Mouse (Mus musculus) limb, embryonic 13.5 days (tissue): Measurements from ENCODE around the gene Prkcq. TPM values are rescaled to one million over a fixed set of nuclear protein-coding genes. Genes with fewer than 3 reads are reported as not detected.

Experiments used
- ATAC-seq: fragments of 200-750 bp; cut with Nextera tagmentation; 2 replicates; pipeline ENCODE4 v1.8.0; 2017; ENCODE audit warnings: low read depth, moderate number of reproducible peaks, moderate TSS enrichment; ENCODE audit not compliant: low FRiP score
- H3K27ac ChIP-seq: fragments of 300-500 bp; sonication (generic); 2 replicates; pipeline ENCODE4 v1.5.1; 2015; ENCODE audit warnings: inconsistent platforms, mild to moderate bottlenecking, moderate library complexity
- H3K27me3 ChIP-seq: fragments of 300-500 bp; sonication (generic); 2 replicates; pipeline ENCODE4 v1.6.1; 2015; ENCODE audit warnings: mild to moderate bottlenecking, inconsistent platforms
- H3K36me3 ChIP-seq: fragments of 300-500 bp; sonication (generic); 2 replicates; pipeline ENCODE4 v1.6.1; 2015; ENCODE audit warnings: inconsistent platforms, mild to moderate bottlenecking, moderate library complexity
- H3K4me1 ChIP-seq: fragments of 300-500 bp; sonication (generic); 2 replicates; pipeline ENCODE4 v1.6.1; 2015; ENCODE audit warnings: inconsistent platforms
- H3K4me2 ChIP-seq: fragments of 300-500 bp; sonication (generic); replicated peaks from 2 replicates; pipeline ENCODE4 v1.6.1; 2015; ENCODE audit warnings: inconsistent platforms, mild to moderate bottlenecking, moderate library complexity
- H3K4me3 ChIP-seq: fragments of 300-500 bp; sonication (generic); 2 replicates; pipeline ENCODE4 v1.5.1; 2015; ENCODE audit warnings: moderate library complexity, mild to moderate bottlenecking, inconsistent platforms
- H3K9ac ChIP-seq: fragments of 300-500 bp; sonication (generic); 2 replicates; pipeline ENCODE4 v1.6.1; 2015; ENCODE audit warnings: mild to moderate bottlenecking, inconsistent platforms
- H3K9me3 ChIP-seq: fragments of 300-500 bp; sonication (generic); 2 replicates; pipeline ENCODE4 v1.6.1; 2016; ENCODE audit warnings: inconsistent platforms
- WGBS: fragments of 180-500 bp; shearing (Covaris S2); methylation state at CpG from one replicate; pipeline ENCODE4 v1.1.7; 2015; 5-methylcytosine and 5-hydroxymethylcytosine counted together
- polyA plus RNA-seq: library from polyadenylated mRNA; unstranded; fragments of >200 nt; fragmentation: Nextera tagmentation; extraction: Ambion mirVana; gene quantifications from 2 replicates; pipeline ENCODE4 v1.2.1, GENCODE M21; 2015

Gene Prkcq
- polyA plus RNA-seq, 1 experiment from 2014 or later, result 2.1 TPM

DNA sequence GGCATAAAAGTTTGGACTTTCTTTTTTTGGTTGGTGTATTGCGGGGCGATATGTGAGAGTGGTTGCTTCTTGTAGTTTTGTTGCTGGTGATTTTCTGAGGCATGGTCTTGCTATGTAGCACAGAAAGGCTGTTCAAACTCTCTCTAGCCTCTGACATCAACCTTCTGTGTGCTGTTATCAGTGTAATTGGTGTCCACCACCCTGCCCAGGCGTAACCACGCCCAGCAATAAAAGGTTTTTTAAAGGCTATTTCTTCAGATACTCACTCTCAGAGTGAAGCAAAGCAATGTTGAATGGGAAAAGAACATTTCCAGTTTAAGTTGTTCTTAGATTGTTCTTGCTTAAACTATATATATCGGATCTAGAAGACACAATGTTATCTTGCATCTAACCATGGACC, 60.1 kb downstream of the Prkcq start:
- Histone ChIP-seq H3K9ac (no peak overlapping the region), H3K9me3 (no peaks in the 10 kb centered on the region), H3K36me3 (no peaks in the 10 kb centered on the region), H3K4me1 (no peaks in the 10 kb centered on the region), H3K4me2 (no peak overlapping the region), H3K27me3 (no peaks in the 10 kb centered on the region), H3K27ac (no peak overlapping the region), H3K4me3 (no peak overlapping the region)
- WGBS, result 89% methylated on average over 5 of the region's 5 CpGs
- ATAC-seq, result no peak

GRCm38 (mm10) chr2:11238254-11238653, 66.3 kb downstream of the Prkcq start:
- Histone ChIP-seq H3K4me2 (no peak overlapping the region), H3K36me3 (no peaks in the 10 kb centered on the region), H3K4me1 (no peaks in the 10 kb centered on the region), H3K4me3 (no peak overlapping the region), H3K9me3 (no peaks in the 10 kb centered on the region), H3K27me3 (no peaks in the 10 kb centered on the region), H3K9ac (no peak overlapping the region), H3K27ac (no peak overlapping the region)
- ATAC-seq, result no peak
- 85% methylated on average over 4 of the region's 4 CpGs for WGBS

DNA sequence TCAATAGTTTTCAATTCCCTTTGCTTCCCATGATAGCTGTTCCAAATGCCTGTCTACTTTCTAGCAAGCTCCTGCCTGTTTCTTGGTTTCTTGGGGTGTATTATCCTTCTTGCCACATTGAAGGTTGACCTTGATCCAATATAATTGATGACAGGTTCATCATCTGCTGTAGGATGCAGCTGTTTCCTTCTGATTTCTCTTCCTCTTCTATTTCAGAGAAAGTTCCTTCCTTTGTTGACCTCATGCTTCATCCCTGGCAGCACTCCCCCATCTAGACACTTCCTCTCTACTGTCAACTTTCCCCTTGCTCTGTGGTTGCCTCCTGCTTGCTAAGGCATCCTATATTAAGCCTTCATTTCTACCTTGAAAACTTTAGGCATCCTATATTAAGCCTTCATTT, 67.6 kb downstream of the Prkcq start:
- Histone ChIP-seq H3K4me3 (no peak overlapping the region), H3K4me1 (no peaks in the 10 kb centered on the region), H3K9me3 (no peaks in the 10 kb centered on the region), H3K27me3 (no peaks in the 10 kb centered on the region), H3K36me3 (no peaks in the 10 kb centered on the region), H3K4me2 (no peak overlapping the region), H3K27ac (no peak overlapping the region), H3K9ac (no peak overlapping the region)
- no peak for ATAC-seq

DNA sequence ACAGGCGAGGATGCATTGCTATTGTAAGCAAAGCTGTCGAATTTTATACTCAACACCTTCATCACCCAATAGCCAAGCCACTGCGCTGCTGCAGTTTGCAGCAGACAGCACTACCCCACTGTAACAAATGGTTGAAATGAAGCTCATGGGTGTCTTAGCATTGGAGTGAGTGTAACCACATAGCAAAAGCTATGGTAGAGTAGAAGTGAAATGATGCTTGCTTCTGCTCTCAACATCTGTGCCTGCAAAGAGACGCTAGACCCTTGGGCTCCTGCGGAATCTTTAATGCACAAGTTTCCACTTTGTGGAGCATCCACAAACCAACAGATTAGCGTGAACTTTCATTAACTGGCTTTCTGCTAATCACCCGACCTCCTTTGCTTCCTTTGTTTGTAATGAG, 74.0 kb downstream of the Prkcq start:
- Histone ChIP-seq H3K27ac (no peak overlapping the region), H3K27me3 (no peaks in the 10 kb centered on the region), H3K4me2 (no peak overlapping the region), H3K36me3 (no peaks in the 10 kb centered on the region), H3K4me1 (no peaks in the 10 kb centered on the region), H3K4me3 (no peak overlapping the region), H3K9ac (no peak overlapping the region), H3K9me3 (no peaks in the 10 kb centered on the region)
- WGBS, result 78% methylated on average over 7 of the region's 7 CpGs
- ATAC-seq, result no peak

DNA sequence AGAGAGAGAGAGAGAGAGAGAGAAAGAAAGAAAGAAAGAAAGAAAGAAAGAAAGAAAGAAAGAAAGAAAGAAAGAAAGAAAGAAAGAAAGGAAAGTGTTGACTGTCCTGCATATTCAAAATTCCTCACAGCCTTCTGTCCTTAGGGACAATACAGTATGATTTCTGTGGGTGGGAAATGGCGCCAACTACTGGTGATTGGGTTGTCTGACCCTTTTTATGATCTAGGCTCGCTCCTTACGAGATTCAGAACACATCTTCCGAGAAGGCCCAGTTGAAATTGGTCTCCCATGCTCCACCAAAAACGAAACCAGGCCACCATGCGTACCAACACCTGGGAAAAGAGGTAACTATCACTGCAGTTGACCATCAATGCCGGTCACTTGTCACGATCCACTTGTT, 82.0 kb downstream of the Prkcq start:
- H3K4me2 ChIP-seq, result no peak overlapping the region
- H3K4me3 ChIP-seq, result no peak overlapping the region
- no peaks in the 10 kb centered on the region for H3K4me1 ChIP-seq
- WGBS, result 61% methylated on average over 8 of the region's 8 CpGs
- no peaks in the 10 kb centered on the region for H3K27me3 ChIP-seq
- H3K27ac ChIP-seq, result no peak overlapping the region
- ATAC-seq, result no peak
- no peaks in the 10 kb centered on the region for H3K36me3 ChIP-seq
- no peaks in the 10 kb centered on the region for H3K9me3 ChIP-seq
- H3K9ac ChIP-seq, result no peak overlapping the region

DNA sequence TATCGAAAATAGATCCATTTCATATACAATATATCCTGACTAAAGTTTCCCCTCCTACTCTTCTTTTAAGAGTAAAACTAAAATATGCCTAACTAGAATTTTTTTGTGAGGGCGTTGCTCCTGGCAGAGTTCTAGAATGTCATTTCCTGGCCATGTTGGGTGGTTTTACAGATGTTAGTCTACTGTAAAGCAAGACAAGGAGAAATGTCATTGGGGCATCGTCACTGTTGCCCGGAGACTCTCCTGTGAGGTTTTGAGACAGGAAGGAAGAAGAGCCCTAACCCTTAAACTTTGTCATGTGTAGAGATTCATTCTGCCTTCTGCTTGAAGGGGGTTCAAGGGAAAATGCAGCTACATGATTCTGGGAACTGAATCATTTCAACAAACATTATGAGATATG, 82.5 kb downstream of the Prkcq start:
- no peak overlapping the region for H3K4me3 ChIP-seq
- no peak for ATAC-seq
- H3K36me3 ChIP-seq, result no peaks in the 10 kb centered on the region
- WGBS, result 85% methylated on average over 4 of the region's 4 CpGs
- H3K9me3 ChIP-seq, result no peaks in the 10 kb centered on the region
- H3K4me1 ChIP-seq, result no peaks in the 10 kb centered on the region
- H3K27ac ChIP-seq, result no peak overlapping the region
- no peaks in the 10 kb centered on the region for H3K27me3 ChIP-seq
- H3K4me2 ChIP-seq, result no peak overlapping the region
- H3K9ac ChIP-seq, result no peak overlapping the region

- WGBS, result 78% methylated on average over 6 of the region's 6 CpGs
Observed at GRCm38 (mm10) chr2:11257260-11257850, 85.4 kb downstream of the Prkcq start.

DNA sequence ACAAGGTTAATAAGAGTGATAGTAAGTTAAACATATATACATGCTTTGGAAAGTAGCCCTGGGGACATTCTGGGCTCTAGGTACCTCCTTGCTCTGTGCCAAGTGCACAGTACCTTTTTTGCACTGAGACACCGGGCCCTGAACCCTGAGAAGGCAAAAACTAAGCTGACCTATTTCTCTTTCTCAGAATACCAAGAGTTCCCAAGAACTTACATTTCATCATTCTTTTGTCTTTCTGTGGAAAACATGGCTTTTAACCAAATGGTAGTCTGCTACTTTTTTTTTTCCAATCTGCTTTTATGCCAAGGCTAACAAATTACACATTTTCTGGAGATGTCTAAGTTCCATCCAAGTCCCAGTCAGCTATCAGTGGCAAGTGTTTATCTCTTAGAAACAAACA, 86.3 kb downstream of the Prkcq start:
- H3K9ac ChIP-seq, result no peak overlapping the region
- no peak overlapping the region for H3K4me2 ChIP-seq
- WGBS, result 95% methylated on average over 1 of the region's 1 CpGs
- no peaks in the 10 kb centered on the region for H3K4me1 ChIP-seq
- no peak for ATAC-seq
- no peak overlapping the region for H3K4me3 ChIP-seq
- H3K9me3 ChIP-seq, result no peaks in the 10 kb centered on the region
- H3K27me3 ChIP-seq, result no peaks in the 10 kb centered on the region
- H3K36me3 ChIP-seq, result no peaks in the 10 kb centered on the region
- H3K27ac ChIP-seq, result no peak overlapping the region

More at GRCm38 (mm10) chr2:11257260-11257850, 85.4 kb downstream of the Prkcq start:
- no peaks in the 10 kb centered on the region for H3K4me1 ChIP-seq
- H3K4me3 ChIP-seq, result no peak overlapping the region
- no peak overlapping the region for H3K4me2 ChIP-seq
- H3K9ac ChIP-seq, result no peak overlapping the region
- H3K36me3 ChIP-seq, result no peaks in the 10 kb centered on the region
- no peak overlapping the region for H3K27ac ChIP-seq
- H3K9me3 ChIP-seq, result no peaks in the 10 kb centered on the region
- no peaks in the 10 kb centered on the region for H3K27me3 ChIP-seq
- no peak for ATAC-seq

- no peak overlapping the region for H3K4me2 ChIP-seq
- no peak for ATAC-seq
- H3K36me3 ChIP-seq, result no peaks in the 10 kb centered on the region
- no peak overlapping the region for H3K9ac ChIP-seq
- H3K4me3 ChIP-seq, result no peak overlapping the region
- no peaks in the 10 kb centered on the region for H3K4me1 ChIP-seq
- no peak overlapping the region for H3K27ac ChIP-seq
- no peaks in the 10 kb centered on the region for H3K9me3 ChIP-seq
- WGBS, result 88% methylated on average over 5 of the region's 5 CpGs
- no peaks in the 10 kb centered on the region for H3K27me3 ChIP-seq
Observed at GRCm38 (mm10) chr2:11259361-11259760, 87.5 kb downstream of the Prkcq start.

DNA sequence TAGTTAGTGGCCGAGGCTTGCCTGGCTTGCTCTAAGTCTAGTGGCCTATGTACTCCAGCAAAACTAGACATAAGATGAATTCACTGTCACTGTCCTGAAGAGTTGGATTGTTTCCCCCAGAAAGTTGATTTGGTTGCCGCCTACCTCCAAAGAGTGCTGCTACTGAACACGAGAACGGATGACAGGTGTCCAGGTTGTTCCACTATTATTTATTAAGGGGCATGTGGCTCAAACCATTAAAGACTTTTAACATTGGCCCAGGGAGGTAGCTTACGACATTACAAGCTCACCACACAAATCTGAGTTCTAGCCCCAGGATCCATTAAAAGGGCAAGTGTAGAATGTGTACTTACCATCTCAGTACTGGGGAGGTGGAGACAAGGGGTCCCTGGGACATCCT, 92.9 kb downstream of the Prkcq start:
- Histone ChIP-seq H3K4me2 (no peak overlapping the region), H3K9me3 (no peaks in the 10 kb centered on the region)
- 75% methylated on average over 5 of the region's 5 CpGs for whole genome bisulfite sequencing

GRCm38 (mm10) chr2:11265455-11265854, 93.5 kb downstream of the Prkcq start:
- no peak for ATAC-seq
- H3K4me3 ChIP-seq, result no peak overlapping the region
- H3K4me1 ChIP-seq, result no peaks in the 10 kb centered on the region
- no peak overlapping the region for H3K4me2 ChIP-seq
- WGBS, result 50% methylated on average over 9 of the region's 9 CpGs
- H3K36me3 ChIP-seq, result no peaks in the 10 kb centered on the region
- no peaks in the 10 kb centered on the region for H3K9me3 ChIP-seq
- H3K27me3 ChIP-seq, result no peaks in the 10 kb centered on the region
- H3K9ac ChIP-seq, result no peak overlapping the region
- H3K27ac ChIP-seq, result no peak overlapping the region

More for the DNA sequence above, 92.9 kb downstream of the Prkcq start:
- Histone ChIP-seq H3K9ac (no peak overlapping the region), H3K4me1 (no peaks in the 10 kb centered on the region), H3K4me3 (no peak overlapping the region), H3K27ac (no peak overlapping the region), H3K27me3 (no peaks in the 10 kb centered on the region), H3K36me3 (no peaks in the 10 kb centered on the region)
- ATAC-seq, result no peak

- Histone ChIP-seq H3K27me3 (no peaks in the 10 kb centered on the region), H3K4me1 (no peaks in the 10 kb centered on the region), H3K9me3 (no peaks in the 10 kb centered on the region), H3K4me2 (no peak overlapping the region), H3K27ac (no peak overlapping the region), H3K9ac (no peak overlapping the region), H3K4me3 (no peak overlapping the region), H3K36me3 (no peaks in the 10 kb centered on the region)
- 66% methylated on average over 5 of the region's 5 CpGs for WGBS
- ATAC-seq, result no peak
Observed at GRCm38 (mm10) chr2:11266294-11266693, 94.4 kb downstream of the Prkcq start.

DNA sequence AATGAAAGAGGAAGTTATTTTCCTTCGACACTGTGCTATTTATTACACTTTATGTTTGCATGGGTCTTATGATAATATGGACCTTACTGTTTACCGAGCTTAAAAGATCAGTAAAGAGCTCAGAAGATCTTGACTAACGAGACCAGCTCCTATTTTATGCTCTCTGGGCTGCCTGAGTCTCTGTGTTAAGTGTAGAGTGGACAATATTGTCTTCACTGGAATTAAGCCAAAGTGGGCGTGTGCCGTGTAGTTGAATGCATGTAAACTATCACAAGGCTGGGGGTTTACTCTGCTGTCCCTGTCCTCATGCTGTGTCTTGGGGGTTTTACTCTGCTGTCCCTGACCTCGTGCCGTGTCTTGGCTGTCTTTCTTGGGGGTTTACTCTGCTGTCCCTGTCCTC, 107.1 kb downstream of the Prkcq start:
- H3K27ac ChIP-seq, result no peak overlapping the region
- 73% methylated on average over 7 of the region's 7 CpGs for WGBS
- no peaks in the 10 kb centered on the region for H3K36me3 ChIP-seq
- no peaks in the 10 kb centered on the region for H3K9me3 ChIP-seq
- no peak overlapping the region for H3K9ac ChIP-seq
- H3K4me3 ChIP-seq, result no peak overlapping the region
- ATAC-seq, result no peak
- no peak overlapping the region for H3K4me2 ChIP-seq
- no peaks in the 10 kb centered on the region for H3K27me3 ChIP-seq
- no peaks in the 10 kb centered on the region for H3K4me1 ChIP-seq
